Mouse (Mus musculus): Measurements from ENCODE around the gene Asah2. TPM values are rescaled to one million over a fixed set of nuclear protein-coding genes. Genes with fewer than 3 reads are reported as not detected.

Gene Asah2
- polyA plus RNA-seq, 1 experiment from 2014 or later, result 0.59 TPM

GRCm38 (mm10) chr19:31991057-31991456 is 117.0 kb downstream of the Asah2 start:
- Histone ChIP-seq H3K9ac (ENCODE audit: low read depth, low read length) (no peak overlapping the region), H3K4me2 (replicated peaks; ENCODE audit: low read depth, low read length) (no peak overlapping the region), H3K4me3 (ENCODE audit: low read depth, low read length) (no peak overlapping the region), H3K27me3 (ENCODE audit: control insufficient read depth, insufficient read depth, low read length) (no peaks in the 10 kb centered on the region), H3K4me1 (replicated peaks; ENCODE audit: control insufficient read depth, insufficient read depth, low read length) (no peaks in the 10 kb centered on the region), H3K27ac (ENCODE audit: low read depth, low read length) (no peak overlapping the region), H3K36me3 (ENCODE audit: control insufficient read depth, insufficient read depth, low read length) (no peaks in the 10 kb centered on the region), H3K9me3 (ENCODE audit: control insufficient read depth, low read length) (no peaks in the 10 kb centered on the region)
- DNase-seq (ENCODE audit: low spot score), result no peak
- WGBS, result 90% methylated on average over 6 of the region's 6 CpGs
- no peak for ATAC-seq (ENCODE audit: low FRiP score)

- Histone ChIP-seq H3K36me3 (ENCODE audit: control insufficient read depth, insufficient read depth, low read length) (no peaks in the 10 kb centered on the region), H3K4me2 (replicated peaks; ENCODE audit: low read depth, low read length) (no peak overlapping the region), H3K27me3 (ENCODE audit: control insufficient read depth, insufficient read depth, low read length) (no peaks in the 10 kb centered on the region), H3K9ac (ENCODE audit: low read depth, low read length) (no peak overlapping the region), H3K9me3 (ENCODE audit: control insufficient read depth, low read length) (no peaks in the 10 kb centered on the region), H3K4me1 (replicated peaks; ENCODE audit: control insufficient read depth, insufficient read depth, low read length) (no peaks in the 10 kb centered on the region), H3K4me3 (ENCODE audit: low read depth, low read length) (no peak overlapping the region), H3K27ac (ENCODE audit: low read depth, low read length) (no peak overlapping the region)
- DNase-seq (ENCODE audit: low spot score) (peak; percentile 17), ATAC-seq (ENCODE audit: low FRiP score) (no peak)
- 77% methylated on average over 2 of the region's 2 CpGs for WGBS
These were observed 132.1 kb downstream of the Asah2 start for GRCm38 (mm10) chr19:31975882-31976281.

- H3K9me3 ChIP-seq (ENCODE audit: control insufficient read depth, low read length), result no peaks in the 10 kb centered on the region
- H3K36me3 ChIP-seq (ENCODE audit: control insufficient read depth, insufficient read depth, low read length), result no peaks in the 10 kb centered on the region
- no peak overlapping the region for H3K4me2 ChIP-seq (replicated peaks; ENCODE audit: low read depth, low read length)
- DNase-seq (ENCODE audit: low spot score) (peak; percentile 92), ATAC-seq (ENCODE audit: low FRiP score) (peak; percentile 83)
- 15% methylated on average over 6 of the region's 6 CpGs for WGBS
- H3K9ac ChIP-seq (ENCODE audit: low read depth, low read length), result no peak overlapping the region
- H3K27ac ChIP-seq (ENCODE audit: low read depth, low read length), result no peak overlapping the region
- no peak overlapping the region for H3K4me3 ChIP-seq (ENCODE audit: low read depth, low read length)
- H3K27me3 ChIP-seq (ENCODE audit: control insufficient read depth, insufficient read depth, low read length), result no peaks in the 10 kb centered on the region
- no peaks in the 10 kb centered on the region for H3K4me1 ChIP-seq (replicated peaks; ENCODE audit: control insufficient read depth, insufficient read depth, low read length)
These were observed 136.0 kb downstream of the Asah2 start for GRCm38 (mm10) chr19:31971998-31972397.

GRCm38 (mm10) chr19:31971405-31971804 is 136.6 kb downstream of the Asah2 start:
- no peak overlapping the region for H3K9ac ChIP-seq (ENCODE audit: low read depth, low read length)
- no peaks in the 10 kb centered on the region for H3K9me3 ChIP-seq (ENCODE audit: control insufficient read depth, low read length)
- DNase-seq (ENCODE audit: low spot score) (no peak), ATAC-seq (ENCODE audit: low FRiP score) (no peak)
- H3K27me3 ChIP-seq (ENCODE audit: control insufficient read depth, insufficient read depth, low read length), result no peaks in the 10 kb centered on the region
- no peak overlapping the region for H3K27ac ChIP-seq (ENCODE audit: low read depth, low read length)
- WGBS, result 59% methylated on average over 3 of the region's 3 CpGs
- no peaks in the 10 kb centered on the region for H3K36me3 ChIP-seq (ENCODE audit: control insufficient read depth, insufficient read depth, low read length)
- H3K4me2 ChIP-seq (replicated peaks; ENCODE audit: low read depth, low read length), result no peak overlapping the region
- H3K4me3 ChIP-seq (ENCODE audit: low read depth, low read length), result no peak overlapping the region
- no peaks in the 10 kb centered on the region for H3K4me1 ChIP-seq (replicated peaks; ENCODE audit: control insufficient read depth, insufficient read depth, low read length)

- 78% methylated on average over 5 of the region's 5 CpGs for WGBS
- no peaks in the 10 kb centered on the region for H3K9me3 ChIP-seq (ENCODE audit: control insufficient read depth, low read length)
These were observed 140.0 kb downstream of the Asah2 start for GRCm38 (mm10) chr19:31967933-31968532.

GRCm38 (mm10) chr19:31963147-31963546 is 144.9 kb downstream of the Asah2 start:
- 73% methylated on average over 3 of the region's 3 CpGs for WGBS
- H3K27me3 ChIP-seq (ENCODE audit: control insufficient read depth, insufficient read depth, low read length), result no peaks in the 10 kb centered on the region
- no peak for DNase-seq (ENCODE audit: low spot score)

More at GRCm38 (mm10) chr19:31967933-31968532, 140.0 kb downstream of the Asah2 start:
- no peak overlapping the region for H3K4me3 ChIP-seq (ENCODE audit: low read depth, low read length)
- no peaks in the 10 kb centered on the region for H3K36me3 ChIP-seq (ENCODE audit: control insufficient read depth, insufficient read depth, low read length)
- DNase-seq (ENCODE audit: low spot score) (peak; percentile 9), ATAC-seq (ENCODE audit: low FRiP score) (no peak)
- H3K4me1 ChIP-seq (replicated peaks; ENCODE audit: control insufficient read depth, insufficient read depth, low read length), result no peaks in the 10 kb centered on the region
- no peak overlapping the region for H3K27ac ChIP-seq (ENCODE audit: low read depth, low read length)
- no peak overlapping the region for H3K9ac ChIP-seq (ENCODE audit: low read depth, low read length)
- no peak overlapping the region for H3K4me2 ChIP-seq (replicated peaks; ENCODE audit: low read depth, low read length)
- H3K27me3 ChIP-seq (ENCODE audit: control insufficient read depth, insufficient read depth, low read length), result no peaks in the 10 kb centered on the region

GRCm38 (mm10) chr19:31960434-31960833 is 147.6 kb downstream of the Asah2 start:
- Histone ChIP-seq H3K4me1 (replicated peaks; ENCODE audit: control insufficient read depth, insufficient read depth, low read length) (no peaks in the 10 kb centered on the region), H3K4me3 (ENCODE audit: low read depth, low read length) (no peak overlapping the region), H3K4me2 (replicated peaks; ENCODE audit: low read depth, low read length) (no peak overlapping the region), H3K9me3 (ENCODE audit: control insufficient read depth, low read length) (no peaks in the 10 kb centered on the region), H3K27ac (ENCODE audit: low read depth, low read length) (no peak overlapping the region), H3K9ac (ENCODE audit: low read depth, low read length) (no peak overlapping the region), H3K36me3 (ENCODE audit: control insufficient read depth, insufficient read depth, low read length) (no peaks in the 10 kb centered on the region), H3K27me3 (ENCODE audit: control insufficient read depth, insufficient read depth, low read length) (no peaks in the 10 kb centered on the region)
- WGBS, result 94% methylated on average over 2 of the region's 2 CpGs
- DNase-seq (ENCODE audit: low spot score) (no peak), ATAC-seq (ENCODE audit: low FRiP score) (no peak)

More at GRCm38 (mm10) chr19:31963147-31963546, 144.9 kb downstream of the Asah2 start:
- no peak overlapping the region for H3K4me3 ChIP-seq (ENCODE audit: low read depth, low read length)
- no peak overlapping the region for H3K27ac ChIP-seq (ENCODE audit: low read depth, low read length)
- H3K4me2 ChIP-seq (replicated peaks; ENCODE audit: low read depth, low read length), result no peak overlapping the region
- ATAC-seq (ENCODE audit: low FRiP score), result no peak
- no peak overlapping the region for H3K9ac ChIP-seq (ENCODE audit: low read depth, low read length)
- H3K9me3 ChIP-seq (ENCODE audit: control insufficient read depth, low read length), result no peaks in the 10 kb centered on the region
- H3K4me1 ChIP-seq (replicated peaks; ENCODE audit: control insufficient read depth, insufficient read depth, low read length), result no peaks in the 10 kb centered on the region
- no peaks in the 10 kb centered on the region for H3K36me3 ChIP-seq (ENCODE audit: control insufficient read depth, insufficient read depth, low read length)

- Histone ChIP-seq H3K27ac (ENCODE audit: low read depth, low read length) (no peak overlapping the region), H3K4me1 (replicated peaks; ENCODE audit: control insufficient read depth, insufficient read depth, low read length) (no peaks in the 10 kb centered on the region), H3K9ac (ENCODE audit: low read depth, low read length) (no peak overlapping the region), H3K4me3 (ENCODE audit: low read depth, low read length) (no peak overlapping the region), H3K36me3 (ENCODE audit: control insufficient read depth, insufficient read depth, low read length) (no peaks in the 10 kb centered on the region), H3K4me2 (replicated peaks; ENCODE audit: low read depth, low read length) (no peak overlapping the region), H3K27me3 (ENCODE audit: control insufficient read depth, insufficient read depth, low read length) (no peaks in the 10 kb centered on the region), H3K9me3 (ENCODE audit: control insufficient read depth, low read length) (no peaks in the 10 kb centered on the region)
- no peak for ATAC-seq (ENCODE audit: low FRiP score)
- 81% methylated on average over 2 of the region's 2 CpGs for WGBS
- DNase-seq (ENCODE audit: low spot score), result no peak
These were observed 151.7 kb downstream of the Asah2 start for GRCm38 (mm10) chr19:31956359-31956758.

- Histone ChIP-seq H3K4me2 (replicated peaks; ENCODE audit: low read depth, low read length) (no peak overlapping the region), H3K4me1 (replicated peaks; ENCODE audit: control insufficient read depth, insufficient read depth, low read length) (no peaks in the 10 kb centered on the region), H3K9ac (ENCODE audit: low read depth, low read length) (no peak overlapping the region), H3K27me3 (ENCODE audit: control insufficient read depth, insufficient read depth, low read length) (no peaks in the 10 kb centered on the region), H3K36me3 (ENCODE audit: control insufficient read depth, insufficient read depth, low read length) (no peaks in the 10 kb centered on the region), H3K4me3 (ENCODE audit: low read depth, low read length) (no peak overlapping the region), H3K9me3 (ENCODE audit: control insufficient read depth, low read length) (no peaks in the 10 kb centered on the region), H3K27ac (ENCODE audit: low read depth, low read length) (no peak overlapping the region)
- ATAC-seq (ENCODE audit: low FRiP score) (no peak), DNase-seq (ENCODE audit: low spot score) (no peak)
- 88% methylated on average over 4 of the region's 4 CpGs for WGBS
These were observed 153.3 kb downstream of the Asah2 start for GRCm38 (mm10) chr19:31954696-31955095.
